Mouse (Mus musculus) intestine, postnatal 0 days (tissue): ENCODE results near the gene Nptx1. TPM values are rescaled to one million over a fixed set of nuclear protein-coding genes. Genes with fewer than 3 reads are reported as not detected.

ENCODE experiments used
- ATAC-seq: fragments of 200-750 bp; cut with Nextera tagmentation; 2 replicates; pipeline ENCODE4 v1.8.0; 2017; ENCODE audit warnings: mild to moderate bottlenecking, moderate TSS enrichment, moderate library complexity
- H3K27ac ChIP-seq: fragments of 300-500 bp; sonication (generic); 2 replicates; pipeline ENCODE4 v1.5.1; 2014; ENCODE audit warnings: mild to moderate bottlenecking, low read depth, low read length, moderate library complexity
- H3K27me3 ChIP-seq: fragments of 300-500 bp; sonication (generic); replicated peaks from 2 replicates; pipeline ENCODE4 v1.6.1; 2014; ENCODE audit warnings: low read length, mixed read lengths; ENCODE audit not compliant: control insufficient read depth, insufficient read depth
- H3K36me3 ChIP-seq: fragments of 300-500 bp; sonication (generic); 2 replicates; pipeline ENCODE4 v1.6.1; 2014; ENCODE audit warnings: mild to moderate bottlenecking, moderate library complexity; ENCODE audit not compliant: control insufficient read depth, insufficient read depth
- H3K4me1 ChIP-seq: fragments of 300-500 bp; sonication (generic); replicated peaks from 2 replicates; pipeline ENCODE4 v1.6.1; 2014; ENCODE audit warnings: antibody characterized with exemption, low read length, mixed read lengths; ENCODE audit not compliant: control insufficient read depth, insufficient read depth
- H3K4me2 ChIP-seq: fragments of 300-500 bp; sonication (generic); replicated peaks from 2 replicates; pipeline ENCODE4 v1.6.1; 2014; ENCODE audit warnings: low read depth, mild to moderate bottlenecking, moderate library complexity
- H3K4me3 ChIP-seq: fragments of 300-500 bp; sonication (generic); 2 replicates; pipeline ENCODE4 v1.5.1; 2014; ENCODE audit warnings: low read depth, low read length
- H3K9ac ChIP-seq: fragments of 300-500 bp; sonication (generic); 2 replicates; pipeline ENCODE4 v1.6.1; 2014; ENCODE audit warnings: mild to moderate bottlenecking, low read depth, low read length
- H3K9me3 ChIP-seq: fragments of 300-500 bp; sonication (generic); 2 replicates; pipeline ENCODE4 v1.6.1; 2016; ENCODE audit warnings: mixed run types; ENCODE audit not compliant: control insufficient read depth
- CTCF ChIP-seq: sonication (generic); IDR thresholded peaks from 2 replicates; pipeline ENCODE4 v1.5.1; 2016; ENCODE audit warnings: low read depth, mild to moderate bottlenecking, control low read depth, antibody characterized with exemption, moderate library complexity
- WGBS: fragments of 180-500 bp; shearing (Covaris S2); extraction: QIAGEN DNeasy Blood & Tissue Kit; methylation state at CpG from one replicate; pipeline ENCODE4 v1.1.7; 2014; 5-methylcytosine and 5-hydroxymethylcytosine counted together
- polyA plus RNA-seq: library from polyadenylated mRNA; unstranded; fragments of >200 nt; fragmentation: Nextera tagmentation; extraction: Ambion mirVana; gene quantifications from 2 replicates; pipeline ENCODE4 v1.2.1, GENCODE M21; 2015

Nptx1 gene
- polyA plus RNA-seq, 1 experiment from 2014 or later = 0.26 TPM

GRCm38 (mm10) chr11:119522779-119523178 is 24.8 kb downstream of the Nptx1 start:
- no peak for TF ChIP-seq CTCF
- no peak overlapping the region for H3K4me3 ChIP-seq
- H3K4me2 ChIP-seq = no peak overlapping the region
- no peak for ATAC-seq
- H3K4me1 ChIP-seq = 0 out of 2 replicates have a peak, but pooled peaks cover 8% of the 10 kb centered on the region
- H3K9me3 ChIP-seq = no peaks in the 10 kb centered on the region
- 71% methylated on average over 8 of the region's 8 CpGs for WGBS
- H3K36me3 ChIP-seq = no peaks in the 10 kb centered on the region
- no peaks in the 10 kb centered on the region for H3K27me3 ChIP-seq
- no peak overlapping the region for H3K27ac ChIP-seq
- no peak overlapping the region for H3K9ac ChIP-seq

- WGBS = 83% methylated on average over 6 of the region's 6 CpGs
- ATAC-seq = no peak
- no peak for TF ChIP-seq CTCF
- no peak overlapping the region for H3K9ac ChIP-seq
- no peak overlapping the region for H3K4me2 ChIP-seq
- H3K4me3 ChIP-seq = no peak overlapping the region
- H3K4me1 ChIP-seq = 0 out of 2 replicates have a peak, but pooled peaks cover 8% of the 10 kb centered on the region
- H3K27ac ChIP-seq = no peak overlapping the region
- H3K27me3 ChIP-seq = no peaks in the 10 kb centered on the region
- H3K9me3 ChIP-seq = no peaks in the 10 kb centered on the region
- H3K36me3 ChIP-seq = no peaks in the 10 kb centered on the region
Observed at GRCm38 (mm10) chr11:119521920-119522710, 25.4 kb downstream of the Nptx1 start.

- Histone ChIP-seq H3K4me1 (0 out of 2 replicates have a peak, but pooled peaks cover 8% of the 10 kb centered on the region), H3K9ac (no peak overlapping the region), H3K27me3 (peaks cover 4% of the 10 kb centered on the region; the same call in 1 of the 2 replicates), H3K36me3 (no peaks in the 10 kb centered on the region), H3K27ac (peak overlapping the region; percentile 31; the same call in 1 of the 2 replicates), H3K9me3 (no peaks in the 10 kb centered on the region), H3K4me3 (no peak overlapping the region), H3K4me2 (no peak overlapping the region)
- peak; percentile 76 for ATAC-seq
- no peak for TF ChIP-seq CTCF
Observed at GRCm38 (mm10) chr11:119520713-119521063, 26.9 kb downstream of the Nptx1 start.

GRCm38 (mm10) chr11:119520005-119520712 is 27.4 kb downstream of the Nptx1 start:
- no peaks in the 10 kb centered on the region for H3K36me3 ChIP-seq
- no peak overlapping the region for H3K4me3 ChIP-seq
- ATAC-seq = peak; percentile 23; the same call in 1 of the 2 replicates
- H3K9ac ChIP-seq = no peak overlapping the region
- H3K9me3 ChIP-seq = no peaks in the 10 kb centered on the region
- no peak for TF ChIP-seq CTCF
- H3K27ac ChIP-seq = peak overlapping the region; percentile 31
- H3K4me2 ChIP-seq = no peak overlapping the region
- 0 out of 2 replicates have a peak, but pooled peaks cover 8% of the 10 kb centered on the region for H3K4me1 ChIP-seq
- 38% methylated on average over 5 of the region's 5 CpGs for WGBS
- peaks cover 9% of the 10 kb centered on the region; the same call in 1 of the 2 replicates for H3K27me3 ChIP-seq

- WGBS = 100% methylated on average over 1 of the region's 1 CpGs
- no peak overlapping the region for H3K9ac ChIP-seq
- H3K4me2 ChIP-seq = no peak overlapping the region
- H3K4me3 ChIP-seq = no peak overlapping the region
- H3K36me3 ChIP-seq = no peaks in the 10 kb centered on the region
- no peak for ATAC-seq
- H3K4me1 ChIP-seq = 0 out of 2 replicates have a peak, but pooled peaks cover 3% of the 10 kb centered on the region
- H3K27me3 ChIP-seq = peaks cover 17% of the 10 kb centered on the region; the same call in 1 of the 2 replicates
- no peaks in the 10 kb centered on the region for H3K9me3 ChIP-seq
- TF ChIP-seq CTCF = no peak
- no peak overlapping the region for H3K27ac ChIP-seq
Observed at GRCm38 (mm10) chr11:119519387-119519786, 28.2 kb downstream of the Nptx1 start.

- no peaks in the 10 kb centered on the region for H3K36me3 ChIP-seq
- TF ChIP-seq CTCF = peak; percentile 53
- no peaks in the 10 kb centered on the region for H3K9me3 ChIP-seq
- no peak overlapping the region for H3K9ac ChIP-seq
- H3K4me2 ChIP-seq = no peak overlapping the region
- H3K4me1 ChIP-seq = 0 out of 2 replicates have a peak, but pooled peaks cover 3% of the 10 kb centered on the region
- no peak for ATAC-seq
- no peak overlapping the region for H3K4me3 ChIP-seq
- peaks cover 26% of the 10 kb centered on the region; the same call in 1 of the 2 replicates for H3K27me3 ChIP-seq
- H3K27ac ChIP-seq = no peak overlapping the region
- WGBS = 68% methylated on average over 12 of the region's 12 CpGs
Observed at GRCm38 (mm10) chr11:119516677-119517361, 30.7 kb downstream of the Nptx1 start.
